Mouse (Mus musculus) cortical plate, adult 2 months (tissue): ENCODE measurements around the gene Rbms1. TPM values are rescaled to one million over a fixed set of nuclear protein-coding genes. Genes with fewer than 3 reads are reported as not detected.

ENCODE experiments used
- H3K27ac ChIP-seq: fragments of 200-500 bp; 2 replicates; pipeline ENCODE4 v1.5.1; 2012; ENCODE audit warnings: low read length, control low read depth, inconsistent platforms; ENCODE audit not compliant: insufficient read depth
- H3K4me1 ChIP-seq: fragments of 200-500 bp; 2 replicates; pipeline ENCODE4 v1.6.1; 2011; ENCODE audit warnings: low read length; ENCODE audit not compliant: control insufficient read depth, insufficient read depth
- H3K4me3 ChIP-seq: fragments of 200-500 bp; 2 replicates; pipeline ENCODE4 v1.5.1; 2011; ENCODE audit warnings: mild to moderate bottlenecking, low read length, control low read depth; ENCODE audit not compliant: insufficient read depth
- CTCF ChIP-seq: fragments of 200-500 bp; IDR thresholded peaks from 2 replicates; pipeline ENCODE4 v1.5.1; 2011; ENCODE audit warnings: mild to moderate bottlenecking, control low read depth, low read length; ENCODE audit not compliant: insufficient read depth; ENCODE audit errors: extremely low read depth
- POLR2A ChIP-seq: fragments of 200-500 bp; IDR thresholded peaks from 2 replicates; pipeline ENCODE4 v1.6.1; 2011; ENCODE audit warnings: mild to moderate bottlenecking, low read length, control low read depth; ENCODE audit not compliant: insufficient read depth; ENCODE audit errors: extremely low read depth
- polyA plus RNA-seq: library from polyadenylated mRNA; depleted of rRNA; stranded (reverse); fragments of >200 nt; gene quantifications from 2 replicates; pipeline ENCODE4 v1.2.3, GENCODE M21; 2012

Gene Rbms1
- polyA plus RNA-seq, 1 experiment = 18.8 TPM

GRCm38 (mm10) chr2:60818632-60819031, 144.4 kb downstream of the Rbms1 start:
- Histone ChIP-seq H3K27ac (peak overlapping the region; percentile 35; the same call in 1 of the 2 replicates), H3K4me3 (no peak overlapping the region), H3K4me1 (peaks cover 1% of the 10 kb centered on the region)
- TF ChIP-seq CTCF (no peak), POLR2A (no peak)

DNA sequence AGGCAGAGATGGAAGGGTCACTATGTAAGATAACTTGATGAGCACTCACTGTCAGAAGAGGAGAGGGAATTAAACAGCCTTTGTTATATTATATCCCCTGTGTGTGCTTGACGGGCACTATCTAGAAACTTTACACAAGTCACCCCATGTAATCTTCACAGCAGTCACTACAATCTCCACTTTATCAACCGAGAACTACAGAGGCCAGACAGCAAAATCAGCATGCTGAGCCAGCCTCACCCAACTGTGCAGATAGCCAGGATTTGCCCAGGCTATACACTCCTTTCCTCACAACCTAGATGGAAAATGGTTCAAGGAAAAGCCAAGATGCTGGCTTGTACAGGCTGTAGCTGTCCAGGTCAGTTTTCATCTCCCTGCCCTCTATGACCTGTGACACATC, 146.7 kb downstream of the Rbms1 start:
- TF ChIP-seq POLR2A (no peak), CTCF (no peak)
- H3K4me1 ChIP-seq = peaks cover 1% of the 10 kb centered on the region
- H3K27ac ChIP-seq = peak overlapping the region; percentile 15; the same call in 1 of the 2 replicates
- no peak overlapping the region for H3K4me3 ChIP-seq

DNA sequence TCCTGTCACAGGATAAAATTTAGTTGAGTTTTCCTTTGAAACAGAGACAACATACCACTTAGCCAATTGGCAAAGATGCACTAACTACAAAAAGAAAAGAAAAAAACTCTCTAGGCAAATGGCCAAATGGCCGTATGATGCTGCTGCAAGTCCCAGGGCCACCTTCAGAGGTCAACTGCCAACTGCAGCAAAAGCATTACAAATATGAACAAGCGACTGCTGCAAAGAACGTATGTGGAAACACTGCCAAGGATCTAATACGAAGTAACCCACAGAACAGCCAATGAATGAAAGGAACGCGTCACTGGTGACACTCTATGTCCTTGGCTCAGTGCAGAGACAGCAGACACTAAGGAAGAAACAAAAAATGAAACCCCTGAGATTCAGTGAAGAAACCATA, 148.2 kb downstream of the Rbms1 start:
- H3K4me3 ChIP-seq = no peak overlapping the region
- peaks cover 1% of the 10 kb centered on the region for H3K4me1 ChIP-seq
- H3K27ac ChIP-seq = no peak overlapping the region
- no peak for TF ChIP-seq CTCF
- TF ChIP-seq POLR2A = no peak

DNA sequence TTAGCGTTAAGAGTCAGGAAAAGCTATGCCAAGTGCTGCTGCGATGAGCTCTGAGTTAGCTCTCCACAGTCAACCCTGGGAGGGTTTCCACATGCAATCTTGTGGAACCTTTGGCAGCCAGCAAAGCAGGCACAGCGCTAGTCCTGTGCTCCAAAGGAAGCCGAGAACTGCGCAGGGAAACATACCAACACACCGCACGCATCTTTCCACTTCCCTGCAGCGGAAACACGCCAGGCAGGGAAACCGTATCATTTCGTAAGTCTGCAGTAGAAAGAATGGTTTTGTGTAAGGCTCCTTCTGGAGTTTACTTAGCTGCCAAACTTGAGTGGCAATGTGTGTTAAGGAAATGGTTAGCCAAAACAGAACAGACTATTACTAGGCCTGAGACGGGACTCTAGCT, 150.0 kb downstream of the Rbms1 start:
- no peaks in the 10 kb centered on the region; the same call in 1 of the 2 replicates for H3K4me1 ChIP-seq
- TF ChIP-seq CTCF (no peak), POLR2A (no peak)
- no peak overlapping the region for H3K4me3 ChIP-seq
- H3K27ac ChIP-seq = no peak overlapping the region

- H3K27ac ChIP-seq = no peak overlapping the region
- H3K4me3 ChIP-seq = no peak overlapping the region
- no peaks in the 10 kb centered on the region for H3K4me1 ChIP-seq
- no peak for TF ChIP-seq CTCF
- no peak for TF ChIP-seq POLR2A
Measured at GRCm38 (mm10) chr2:60810617-60811016, 152.4 kb downstream of the Rbms1 start.

DNA sequence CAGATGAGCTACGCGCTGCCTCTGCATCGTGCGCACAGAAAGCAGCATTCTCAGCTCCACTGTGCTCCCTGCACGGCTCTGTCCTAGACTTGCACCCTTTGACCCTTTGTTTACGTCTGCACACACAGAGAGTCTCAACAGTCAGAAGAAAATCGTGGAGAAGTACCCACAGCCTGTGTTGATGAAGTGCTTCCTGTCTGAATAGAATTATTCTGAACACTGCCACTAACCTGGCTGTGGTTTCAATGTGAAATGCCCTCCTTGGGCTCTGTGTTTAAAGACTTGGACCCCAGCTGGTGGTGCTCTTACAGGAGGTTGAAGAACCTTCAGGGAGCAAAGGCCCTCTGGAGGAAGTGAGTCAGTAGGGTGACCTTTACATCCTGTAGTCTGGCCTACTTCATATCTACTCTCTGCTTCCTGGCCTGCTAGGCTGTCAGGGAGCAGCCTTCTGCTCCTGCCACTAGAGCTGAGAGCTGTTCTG, 153.5 kb downstream of the Rbms1 start:
- no peak for TF ChIP-seq CTCF
- TF ChIP-seq POLR2A = no peak
- no peak overlapping the region for H3K4me3 ChIP-seq
- H3K27ac ChIP-seq = no peak overlapping the region
- H3K4me1 ChIP-seq = no peaks in the 10 kb centered on the region

DNA sequence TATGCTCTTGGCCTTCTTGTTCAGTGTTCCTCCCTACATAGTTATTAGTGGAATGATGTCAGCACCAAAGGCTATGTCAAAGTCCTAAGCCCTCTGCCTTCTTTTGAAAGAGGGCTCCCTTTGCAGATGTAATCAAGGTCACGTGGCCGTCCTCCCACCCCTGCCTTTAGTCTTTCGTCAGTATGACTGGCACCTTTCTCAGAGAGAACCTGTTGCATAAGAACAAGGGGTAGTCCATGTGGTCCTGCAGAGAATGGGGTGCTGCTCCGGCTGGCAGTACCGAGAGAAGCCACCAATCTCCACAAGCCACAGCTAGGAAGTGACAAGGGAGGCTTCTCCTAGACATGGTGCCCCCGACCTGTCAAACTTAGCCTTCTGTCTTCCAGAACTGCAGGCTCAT, 154.2 kb downstream of the Rbms1 start:
- TF ChIP-seq POLR2A (no peak), CTCF (no peak)
- Histone ChIP-seq H3K27ac (no peak overlapping the region), H3K4me3 (no peak overlapping the region), H3K4me1 (no peaks in the 10 kb centered on the region)

DNA sequence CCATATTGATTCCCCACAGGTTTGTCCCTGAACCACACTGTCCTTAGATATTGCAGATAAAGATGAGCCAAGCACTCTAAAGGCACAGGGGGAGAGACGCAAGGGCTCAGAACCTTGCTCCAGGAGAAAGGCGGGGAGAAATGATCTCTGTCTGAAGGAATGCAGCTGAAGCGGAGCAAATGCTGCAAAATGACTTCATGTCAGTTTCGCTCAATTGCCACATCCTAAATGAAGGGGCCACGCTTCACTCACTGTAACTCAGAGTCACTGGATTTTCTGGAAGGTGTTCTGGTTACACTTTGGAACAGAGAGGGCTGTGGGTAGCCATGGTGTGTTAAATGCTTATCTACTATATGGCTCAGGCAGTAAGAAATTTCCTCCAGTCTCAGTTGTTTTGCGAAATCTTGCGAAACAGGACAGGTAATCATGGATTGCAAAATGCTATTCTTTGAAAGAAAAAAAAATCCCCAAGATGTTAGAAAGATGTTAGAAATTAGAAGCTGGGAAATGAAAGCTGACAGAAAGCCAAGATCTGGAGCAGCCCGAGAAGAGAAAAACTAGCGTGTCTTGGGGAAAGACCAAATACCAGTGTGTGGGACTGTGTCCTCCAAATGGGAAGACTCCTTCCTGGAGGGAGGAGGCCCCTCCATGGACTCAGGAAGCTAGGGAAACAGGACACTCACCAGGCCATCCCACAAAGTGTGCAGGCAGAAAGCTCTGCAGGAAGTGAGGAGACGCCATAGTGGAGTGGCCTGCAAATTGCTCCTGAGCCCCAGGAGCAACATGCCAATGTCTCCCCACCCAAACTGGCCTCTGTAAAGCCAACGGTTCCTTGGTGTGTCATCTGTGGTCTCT, 155.4 kb downstream of the Rbms1 start:
- no peak overlapping the region for H3K4me3 ChIP-seq
- H3K27ac ChIP-seq = no peak overlapping the region
- H3K4me1 ChIP-seq = no peaks in the 10 kb centered on the region
- no peak for TF ChIP-seq CTCF
- no peak for TF ChIP-seq POLR2A

DNA sequence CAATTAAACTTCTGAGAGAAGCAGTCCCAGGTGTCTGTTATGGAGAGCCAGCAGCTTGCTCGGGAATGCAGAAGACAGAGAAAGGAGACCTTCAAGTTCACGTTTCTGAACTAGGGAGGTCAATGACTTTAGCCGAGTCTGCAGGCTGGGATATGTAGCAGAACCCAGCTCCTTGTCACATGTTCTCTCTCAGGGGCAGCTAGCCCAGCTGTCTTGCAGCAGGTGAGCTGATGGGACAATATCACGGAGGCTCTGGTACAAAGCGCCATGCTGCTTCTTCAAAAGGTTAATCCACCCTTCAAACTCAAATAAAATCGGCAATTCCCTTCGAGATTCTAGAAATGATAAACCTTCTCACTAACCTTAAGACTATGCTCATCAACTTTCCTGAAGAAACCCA, 158.2 kb downstream of the Rbms1 start:
- no peak for TF ChIP-seq CTCF
- TF ChIP-seq POLR2A = no peak
- H3K4me3 ChIP-seq = no peak overlapping the region
- H3K4me1 ChIP-seq = no peaks in the 10 kb centered on the region; the same call in 1 of the 2 replicates
- no peak overlapping the region for H3K27ac ChIP-seq

- Histone ChIP-seq H3K4me3 (no peak overlapping the region), H3K27ac (no peak overlapping the region), H3K4me1 (no peaks in the 10 kb centered on the region; the same call in 1 of the 2 replicates)
Measured at GRCm38 (mm10) chr2:60803377-60803776, 159.6 kb downstream of the Rbms1 start.

More at GRCm38 (mm10) chr2:60803377-60803776, 159.6 kb downstream of the Rbms1 start:
- TF ChIP-seq POLR2A (no peak), CTCF (no peak)
